Mouse (Mus musculus): Measurements from ENCODE around the gene Armc5. TPM values are rescaled to one million over a fixed set of nuclear protein-coding genes. Genes with fewer than 3 reads are reported as not detected.

Gene Armc5
- polyA plus RNA-seq, 2 experiments: 4.6 to 5.2 TPM

- H3K27ac ChIP-seq: no peak overlapping the region
- no peak overlapping the region for H3K4me3 ChIP-seq (ENCODE audit: insufficient read depth in 1 of 2, low read depth in 2 of 2, low read length in 2 of 2)
- DNase-seq (ENCODE audit: low read depth in 3 of 3, low spot score in 3 of 3): no peak
- no peaks in the 10 kb centered on the region for H3K9me3 ChIP-seq (ENCODE audit: control insufficient read depth, low read length)
- H3K4me1 ChIP-seq (replicated peaks; ENCODE audit: control insufficient read depth in 2 of 2, insufficient read depth in 2 of 2, low read length in 1 of 2): peaks cover 0 to 13% of the 10 kb centered on the region in 2 experiments; a peak in 2 of 4 replicates
- TF ChIP-seq EP300 (IDR thresholded peaks at IDR 0.05; ENCODE audit: low read depth) (no peak), CTCF (IDR thresholded peaks at IDR 0.05; ENCODE audit: low read depth) (no peak)
- no peaks in the 10 kb centered on the region for H3K27me3 ChIP-seq (ENCODE audit: control insufficient read depth, insufficient read depth, low read length)
- no peak overlapping the region for H3K4me2 ChIP-seq (ENCODE audit: low read depth)
- 73% methylated on average over 11 of the region's 11 CpGs for WGBS (ENCODE audit: insufficient replicate concordance)
- ATAC-seq (ENCODE audit: insufficient read depth): no peak
- no peak overlapping the region for H3K9ac ChIP-seq (replicated peaks)
- peaks cover 54% of the 10 kb centered on the region for H3K36me3 ChIP-seq (replicated peaks; ENCODE audit: control insufficient read depth, insufficient read depth, low read depth)
Observed at GRCm38 (mm10) chr7:128281765-128282164, 44.6 kb downstream of the Armc5 start.

- TF ChIP-seq EP300 (IDR thresholded peaks at IDR 0.05; ENCODE audit: low read depth): no peak
- no peak for TF ChIP-seq CTCF (IDR thresholded peaks at IDR 0.05; ENCODE audit: low read depth)
- H3K27me3 ChIP-seq (ENCODE audit: control insufficient read depth, insufficient read depth, low read length): no peaks in the 10 kb centered on the region
- no peak overlapping the region for H3K4me3 ChIP-seq (ENCODE audit: insufficient read depth in 1 of 2, low read depth in 2 of 2, low read length in 2 of 2)
- no peak overlapping the region; the same call in 1 of the 2 replicates for H3K27ac ChIP-seq
- ATAC-seq (ENCODE audit: insufficient read depth): no peak
- no peak for DNase-seq (ENCODE audit: low read depth in 3 of 3, low spot score in 3 of 3)
- H3K9ac ChIP-seq (replicated peaks): no peak overlapping the region
- peaks cover 1 to 22% of the 10 kb centered on the region in 2 experiments for H3K4me1 ChIP-seq (replicated peaks; ENCODE audit: control insufficient read depth in 2 of 2, insufficient read depth in 2 of 2, low read length in 1 of 2)
- H3K36me3 ChIP-seq (replicated peaks; ENCODE audit: control insufficient read depth, insufficient read depth, low read depth): peaks cover 54% of the 10 kb centered on the region
- no peak overlapping the region for H3K4me2 ChIP-seq (ENCODE audit: low read depth)
- H3K9me3 ChIP-seq (ENCODE audit: control insufficient read depth, low read length): no peaks in the 10 kb centered on the region
- 70% methylated on average over 7 of the region's 7 CpGs for WGBS (ENCODE audit: insufficient replicate concordance)
Observed at GRCm38 (mm10) chr7:128282532-128283244, 45.5 kb downstream of the Armc5 start.

DNA sequence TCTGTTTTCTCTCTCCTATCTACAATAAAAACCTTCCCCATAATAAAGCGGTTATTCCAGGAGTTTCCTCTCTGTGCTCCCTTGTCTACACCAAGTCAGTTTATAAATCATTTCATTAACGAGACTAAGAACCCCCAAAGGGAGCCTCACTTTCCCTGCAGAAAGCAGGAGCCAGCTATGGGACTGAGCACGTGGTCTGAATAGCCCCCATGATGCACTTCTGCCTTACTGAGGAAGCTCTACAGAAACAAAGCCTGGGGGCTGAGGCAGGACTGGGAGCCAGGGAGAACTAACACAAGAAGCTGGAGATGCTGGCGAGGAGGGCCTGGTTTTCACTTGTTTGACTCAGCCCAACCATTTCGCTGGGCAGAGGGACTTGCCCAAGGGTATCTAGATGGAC, 46.9 kb downstream of the Armc5 start:
- 77% methylated on average over 5 of the region's 5 CpGs for WGBS (ENCODE audit: insufficient replicate concordance)
- Histone ChIP-seq H3K4me1 (replicated peaks; ENCODE audit: control insufficient read depth in 2 of 2, insufficient read depth in 2 of 2, low read length in 1 of 2) (peaks cover 14 to 35% of the 10 kb centered on the region in 2 experiments), H3K9ac (replicated peaks) (no peak overlapping the region), H3K27me3 (ENCODE audit: control insufficient read depth, insufficient read depth, low read length) (no peaks in the 10 kb centered on the region), H3K27ac (no peak overlapping the region), H3K4me2 (ENCODE audit: low read depth) (no peak overlapping the region), H3K36me3 (replicated peaks; ENCODE audit: control insufficient read depth, insufficient read depth, low read depth) (peaks cover 52% of the 10 kb centered on the region), H3K9me3 (ENCODE audit: control insufficient read depth, low read length) (no peaks in the 10 kb centered on the region), H3K4me3 (ENCODE audit: insufficient read depth in 1 of 2, low read depth in 2 of 2, low read length in 2 of 2) (no peak overlapping the region)
- ATAC-seq (ENCODE audit: insufficient read depth): no peak
- TF ChIP-seq EP300 (IDR thresholded peaks at IDR 0.05; ENCODE audit: low read depth) (no peak), CTCF (IDR thresholded peaks at IDR 0.05; ENCODE audit: low read depth) (no peak)
- no peak for DNase-seq (ENCODE audit: low read depth in 3 of 3, low spot score in 3 of 3)

DNA sequence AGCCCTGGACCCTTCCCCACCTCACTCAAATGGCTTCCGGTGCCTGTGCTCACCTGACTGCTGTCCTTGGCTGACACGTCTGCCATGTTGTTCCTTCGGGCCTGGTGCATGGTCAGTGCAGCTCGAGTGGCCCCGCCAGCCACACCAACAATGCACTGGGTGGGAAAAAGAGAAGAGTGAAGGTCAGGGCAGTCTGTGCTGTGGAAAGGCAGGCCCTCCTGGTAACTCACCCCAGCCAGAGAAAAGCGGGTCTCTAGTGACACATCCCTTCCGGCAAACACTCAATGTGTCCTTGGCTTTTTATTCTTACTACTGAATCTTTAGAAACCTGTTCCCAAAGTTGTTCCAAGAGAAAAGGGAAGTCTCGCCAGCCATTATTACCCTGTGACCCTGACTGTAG, 47.9 kb downstream of the Armc5 start:
- ATAC-seq (ENCODE audit: insufficient read depth) (no peak), DNase-seq (ENCODE audit: low read depth in 3 of 3, low spot score in 3 of 3) (no peak)
- TF ChIP-seq CTCF (IDR thresholded peaks at IDR 0.05; ENCODE audit: low read depth) (no peak), EP300 (IDR thresholded peaks at IDR 0.05; ENCODE audit: low read depth) (no peak)
- Histone ChIP-seq H3K27me3 (ENCODE audit: control insufficient read depth, insufficient read depth, low read length) (no peaks in the 10 kb centered on the region), H3K9me3 (ENCODE audit: control insufficient read depth, low read length) (no peaks in the 10 kb centered on the region), H3K9ac (replicated peaks) (no peak overlapping the region), H3K4me3 (ENCODE audit: insufficient read depth in 1 of 2, low read depth in 2 of 2, low read length in 2 of 2) (no peak overlapping the region), H3K36me3 (replicated peaks; ENCODE audit: control insufficient read depth, insufficient read depth, low read depth) (peaks cover 44% of the 10 kb centered on the region), H3K4me1 (replicated peaks; ENCODE audit: control insufficient read depth in 2 of 2, insufficient read depth in 2 of 2, low read length in 1 of 2) (peaks cover 23 to 43% of the 10 kb centered on the region in 2 experiments), H3K27ac (no peak overlapping the region; the same call in 1 of the 2 replicates), H3K4me2 (ENCODE audit: low read depth) (no peak overlapping the region)
- WGBS (ENCODE audit: insufficient replicate concordance): 89% methylated on average over 8 of the region's 8 CpGs

- H3K9ac ChIP-seq (replicated peaks): peak overlapping the region; percentile 86
- H3K4me1 ChIP-seq (replicated peaks; ENCODE audit: control insufficient read depth in 2 of 2, insufficient read depth in 2 of 2, low read length in 1 of 2): peaks cover 48 to 58% of the 10 kb centered on the region in 2 experiments
- H3K9me3 ChIP-seq (ENCODE audit: control insufficient read depth, low read length): no peaks in the 10 kb centered on the region
- peak; percentile 98 for ATAC-seq (ENCODE audit: insufficient read depth)
- TF ChIP-seq CTCF (IDR thresholded peaks at IDR 0.05; ENCODE audit: low read depth) (peak; percentile 76), EP300 (IDR thresholded peaks at IDR 0.05; ENCODE audit: low read depth) (peak; percentile 93)
- no peaks in the 10 kb centered on the region for H3K27me3 ChIP-seq (ENCODE audit: control insufficient read depth, insufficient read depth, low read length)
- peak overlapping the region; percentile 60 to 63 for H3K4me3 ChIP-seq (ENCODE audit: insufficient read depth in 1 of 2, low read depth in 2 of 2, low read length in 2 of 2)
- DNase-seq (ENCODE audit: low read depth in 3 of 3, low spot score in 3 of 3): peak; percentile 89 to 91 (median 90)
- H3K4me2 ChIP-seq (ENCODE audit: low read depth): peak overlapping the region; percentile 94
- WGBS (ENCODE audit: insufficient replicate concordance): 16% methylated on average over 9 of the region's 9 CpGs
- peaks cover 51% of the 10 kb centered on the region for H3K36me3 ChIP-seq (replicated peaks; ENCODE audit: control insufficient read depth, insufficient read depth, low read depth)
- peak overlapping the region; percentile 98 for H3K27ac ChIP-seq
Observed at GRCm38 (mm10) chr7:128288923-128289544, 51.9 kb downstream of the Armc5 start.

Small RNA genes lying within 50 kb of the gene (microRNA-seq; reads per million reads assigned to microRNA genes)
- gene Mir3103: 1.7 reads per million

Other genes starting within 250 kb of the Armc5 start
- 13.8 and 20.2 TPM in 2 replicates for gene Pycard, start 243.5 kb upstream of the Armc5 start, polyA plus RNA-seq (2012; rRNA removed)
- 37.1 and 39.3 TPM in 2 replicates for gene Pycard, start 243.5 kb upstream of the Armc5 start, polyA plus RNA-seq (2014; fragmentation: Nextera tagmentation; extraction: Ambion mirVana)
- gene Trim72, start 233.4 kb upstream of the Armc5 start, polyA plus RNA-seq (2012; rRNA removed): 0.03 and 0.04 TPM in 2 replicates
- not detected in 2 replicates for gene Trim72, start 233.4 kb upstream of the Armc5 start, polyA plus RNA-seq (2014; fragmentation: Nextera tagmentation; extraction: Ambion mirVana)
- 1.9 and 2.7 TPM in 2 replicates for gene Itgam, start 174.7 kb upstream of the Armc5 start, polyA plus RNA-seq (2012; rRNA removed)
- 1.1 and 1.5 TPM in 2 replicates for gene Itgam, start 174.7 kb upstream of the Armc5 start, polyA plus RNA-seq (2014; fragmentation: Nextera tagmentation; extraction: Ambion mirVana)
- 0.02 TPM in 1 of 2 replicates, not detected in the other for gene Gm49368, start 174.7 kb upstream of the Armc5 start, polyA plus RNA-seq (2012; rRNA removed)
- 0.03 TPM in 1 of 2 replicates, not detected in the other for gene Gm49368, start 174.7 kb upstream of the Armc5 start, polyA plus RNA-seq (2014; fragmentation: Nextera tagmentation; extraction: Ambion mirVana)
- 0.09 and 0.16 TPM in 2 replicates for gene Itgax, start 107.8 kb upstream of the Armc5 start, polyA plus RNA-seq (2012; rRNA removed)
- 0.10 and 0.16 TPM in 2 replicates for gene Itgax, start 107.8 kb upstream of the Armc5 start, polyA plus RNA-seq (2014; fragmentation: Nextera tagmentation; extraction: Ambion mirVana)
- 0.01 and 0.08 TPM in 2 replicates for gene Itgad, start 83.0 kb upstream of the Armc5 start, polyA plus RNA-seq (2012; rRNA removed)
- not detected in 2 replicates for gene Itgad, start 83.0 kb upstream of the Armc5 start, polyA plus RNA-seq (2014; fragmentation: Nextera tagmentation; extraction: Ambion mirVana)
- gene Cox6a2, start 31.0 kb upstream of the Armc5 start, polyA plus RNA-seq (2012; rRNA removed): 0.37 and 0.54 TPM in 2 replicates
- gene Cox6a2, start 31.0 kb upstream of the Armc5 start, polyA plus RNA-seq (2014; fragmentation: Nextera tagmentation; extraction: Ambion mirVana): 0.76 and 1.0 TPM in 2 replicates
- gene 9130023H24Rik, start 689 bp downstream of the Armc5 start, polyA plus RNA-seq (2012; rRNA removed): 0.92 and 1.1 TPM in 2 replicates
- gene 9130023H24Rik, start 689 bp downstream of the Armc5 start, polyA plus RNA-seq (2014; fragmentation: Nextera tagmentation; extraction: Ambion mirVana): 1.6 and 2.1 TPM in 2 replicates
- gene Tgfb1i1, start 9.5 kb downstream of the Armc5 start, polyA plus RNA-seq (2012; rRNA removed): 5.0 and 6.0 TPM in 2 replicates
- 7.8 and 8.5 TPM in 2 replicates for gene Tgfb1i1, start 9.5 kb downstream of the Armc5 start, polyA plus RNA-seq (2014; fragmentation: Nextera tagmentation; extraction: Ambion mirVana)
- 1.6 and 1.8 TPM in 2 replicates for gene Slc5a2, start 28.3 kb downstream of the Armc5 start, polyA plus RNA-seq (2012; rRNA removed)
- 2.9 and 3.1 TPM in 2 replicates for gene Slc5a2, start 28.3 kb downstream of the Armc5 start, polyA plus RNA-seq (2014; fragmentation: Nextera tagmentation; extraction: Ambion mirVana)
- gene BC017158, start 60.8 kb downstream of the Armc5 start, polyA plus RNA-seq (2012; rRNA removed): 23.7 and 23.9 TPM in 2 replicates
- 16.9 and 17.7 TPM in 2 replicates for gene BC017158, start 60.8 kb downstream of the Armc5 start, polyA plus RNA-seq (2014; fragmentation: Nextera tagmentation; extraction: Ambion mirVana)
- gene Rgs10, start 181.4 kb downstream of the Armc5 start, polyA plus RNA-seq (2012; rRNA removed): 24.4 and 36.3 TPM in 2 replicates
- gene Rgs10, start 181.4 kb downstream of the Armc5 start, polyA plus RNA-seq (2014; fragmentation: Nextera tagmentation; extraction: Ambion mirVana): 45.8 and 53.0 TPM in 2 replicates
- 32.7 and 55.3 TPM in 2 replicates for gene Tial1, start 224.4 kb downstream of the Armc5 start, polyA plus RNA-seq (2012; rRNA removed)
- 15.2 and 15.5 TPM in 2 replicates for gene Tial1, start 224.4 kb downstream of the Armc5 start, polyA plus RNA-seq (2014; fragmentation: Nextera tagmentation; extraction: Ambion mirVana)